Mouse (Mus musculus): ENCODE results near the gene Cfl2. TPM values are rescaled to one million over a fixed set of nuclear protein-coding genes. Genes with fewer than 3 reads are reported as not detected.
A peak's percentile ranks its signal among the peaks of the same experiment; 100 is the strongest.
"Not testable (repeated sequence)": the region's sequence is repeated elsewhere in the genome, so short reads cannot be mapped to it uniquely, and the experiment has no call there.

The Cfl2 gene
- total RNA-seq (2014; fragmentation: Nextera tagmentation) (29.8 and 41.6 TPM in 2 replicates), total RNA-seq (2017) (22.7 and 31.5 TPM in 2 replicates)

GRCm38 (mm10) chr12:54862606-54863535 lies at the start of gene Cfl2:
Cfl2 (minus strand) TSS chr12:54862877.
- ATAC-seq (replicated peaks; ENCODE audit: low FRiP score, low TSS enrichment, poor library complexity, severe bottlenecking), result peak; percentile 91

- no peak for ATAC-seq (replicated peaks; ENCODE audit: low FRiP score, low TSS enrichment, poor library complexity, severe bottlenecking)
These were observed 47.7 kb upstream of the Cfl2 start for GRCm38 (mm10) chr12:54910387-54910786.

- ATAC-seq (replicated peaks; ENCODE audit: low FRiP score, low TSS enrichment, poor library complexity, severe bottlenecking), result not testable (repeated sequence)
These were observed 29.9 kb upstream of the Cfl2 start for GRCm38 (mm10) chr12:54892559-54892958.

GRCm38 (mm10) chr12:54890426-54890825 lies 27.7 kb upstream of the Cfl2 start:
- ATAC-seq (replicated peaks; ENCODE audit: low FRiP score, low TSS enrichment, poor library complexity, severe bottlenecking), result no peak

DNA sequence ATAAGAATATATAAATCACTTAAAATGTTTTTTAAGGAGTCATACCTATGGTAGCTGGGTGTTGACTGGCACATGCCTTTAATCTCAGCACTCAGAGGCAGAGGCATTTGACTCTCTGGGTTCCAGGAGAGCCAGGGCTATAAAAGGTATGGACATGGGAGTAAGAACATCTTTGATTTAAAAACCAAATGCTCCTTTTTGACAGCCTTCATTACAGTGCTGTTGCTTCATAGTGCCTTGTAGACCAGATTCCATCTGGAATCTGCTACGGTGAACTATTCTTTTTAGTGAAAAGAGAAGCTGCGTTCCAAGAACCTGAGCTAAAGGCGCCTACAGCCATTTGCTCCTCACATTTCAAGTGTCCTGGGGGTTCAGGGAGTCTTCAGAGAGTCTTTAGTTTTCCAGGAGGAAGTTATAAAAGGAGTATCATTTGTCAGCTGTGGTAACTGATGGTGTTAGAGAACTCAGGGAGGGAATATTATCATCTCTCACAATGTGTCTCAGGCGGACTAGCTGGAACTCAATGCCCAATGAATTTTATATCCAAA lies 25.0 kb upstream of the Cfl2 start:
- ATAC-seq (replicated peaks; ENCODE audit: low FRiP score, low TSS enrichment, poor library complexity, severe bottlenecking), result no peak

DNA sequence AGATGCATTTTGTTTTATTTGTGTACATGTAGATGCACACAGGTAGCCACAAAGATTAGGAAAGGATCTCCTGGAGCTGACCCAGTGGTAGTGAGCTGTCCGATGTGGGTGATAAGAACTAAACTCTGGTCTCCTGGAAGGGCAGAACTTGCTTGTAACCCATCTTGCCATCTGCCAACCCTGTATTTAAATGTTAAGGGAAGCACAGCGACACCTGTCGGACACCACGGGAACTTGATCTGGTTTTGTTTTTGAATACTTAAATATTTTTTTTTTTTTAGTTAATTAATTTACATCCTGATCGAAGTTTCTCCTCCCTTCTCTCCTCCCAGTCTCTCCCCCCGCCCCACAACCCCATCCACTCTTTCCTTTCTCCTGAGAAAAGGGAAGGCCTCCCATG lies 17.0 kb upstream of the Cfl2 start:
- ATAC-seq (replicated peaks; ENCODE audit: low FRiP score, low TSS enrichment, poor library complexity, severe bottlenecking), result peak; percentile 44; the same call in 1 of the 2 replicates

DNA sequence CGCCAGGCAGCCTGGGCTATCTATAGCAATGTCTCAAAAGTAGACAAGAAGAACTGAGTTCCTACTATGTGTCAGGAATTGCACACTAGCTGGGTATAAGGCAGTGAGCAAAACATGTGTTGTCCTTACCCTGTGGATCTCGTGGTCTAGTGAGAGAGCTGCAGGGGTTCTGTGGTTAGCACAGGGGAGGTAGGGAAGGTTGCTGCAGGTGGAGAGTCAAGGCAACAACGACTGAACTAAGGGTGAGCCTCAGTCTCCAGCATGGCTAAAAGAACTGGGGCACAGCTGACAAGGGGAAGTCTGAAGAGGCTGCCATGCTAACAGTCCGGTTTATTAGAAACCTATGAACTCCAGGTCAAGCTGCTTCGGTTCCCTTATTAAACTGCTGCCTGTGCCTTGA lies 16.5 kb upstream of the Cfl2 start:
- ATAC-seq (replicated peaks; ENCODE audit: low FRiP score, low TSS enrichment, poor library complexity, severe bottlenecking), result peak; percentile 30; the same call in 1 of the 2 replicates

DNA sequence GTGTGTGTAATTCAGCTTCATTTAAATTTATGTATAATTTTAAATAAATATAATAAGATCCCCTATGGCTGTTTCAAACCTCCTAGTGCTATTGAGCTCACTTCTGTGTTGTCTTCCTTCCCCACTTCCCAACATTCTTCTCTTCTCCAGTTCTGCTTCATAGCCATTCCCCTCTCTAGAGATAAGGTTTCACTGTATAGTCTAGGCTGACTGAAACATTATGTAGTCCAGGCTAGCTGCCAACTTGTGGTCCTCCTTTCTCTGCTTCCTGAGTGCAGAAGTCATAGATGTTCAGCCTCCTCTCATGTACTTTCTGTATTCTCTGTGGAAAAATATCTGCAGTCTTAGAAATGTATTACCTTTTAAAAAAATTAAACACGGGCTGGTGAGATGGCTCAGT lies 15.2 kb upstream of the Cfl2 start:
- no peak for ATAC-seq (replicated peaks; ENCODE audit: low FRiP score, low TSS enrichment, poor library complexity, severe bottlenecking)

GRCm38 (mm10) chr12:54876879-54877278 lies 14.2 kb upstream of the Cfl2 start:
- no peak for ATAC-seq (replicated peaks; ENCODE audit: low FRiP score, low TSS enrichment, poor library complexity, severe bottlenecking)

DNA sequence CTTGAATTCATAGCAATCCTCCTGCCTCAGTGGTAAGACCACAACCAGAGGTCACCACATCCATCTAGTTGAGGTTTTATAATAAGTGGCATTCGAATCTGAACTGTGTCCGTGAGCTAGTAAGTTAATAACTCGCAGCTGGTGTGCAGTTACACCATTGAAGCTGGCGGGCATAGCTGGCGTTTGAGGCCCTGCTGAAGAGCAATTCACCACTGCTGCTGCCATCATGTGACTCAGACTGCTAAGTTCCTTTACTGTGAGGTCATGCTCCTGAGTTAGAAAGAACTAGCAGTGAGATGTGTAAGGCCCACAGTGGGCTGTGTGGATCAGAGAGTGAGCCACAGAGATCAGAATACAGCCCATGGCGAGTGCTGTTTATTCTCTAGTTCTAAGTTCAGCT lies 12.0 kb upstream of the Cfl2 start:
- ATAC-seq (replicated peaks; ENCODE audit: low FRiP score, low TSS enrichment, poor library complexity, severe bottlenecking), result no peak

- peak; percentile 41 for ATAC-seq (replicated peaks; ENCODE audit: low FRiP score, low TSS enrichment, poor library complexity, severe bottlenecking)
These were observed 579 bp downstream of the Cfl2 start for GRCm38 (mm10) chr12:54861991-54862605.

GRCm38 (mm10) chr12:54859531-54859930 lies 3.1 kb downstream of the Cfl2 start:
- no peak for ATAC-seq (replicated peaks; ENCODE audit: low FRiP score, low TSS enrichment, poor library complexity, severe bottlenecking)

GRCm38 (mm10) chr12:54850551-54850950 lies 12.1 kb downstream of the Cfl2 start:
- no peak for ATAC-seq (replicated peaks; ENCODE audit: low FRiP score, low TSS enrichment, poor library complexity, severe bottlenecking)

DNA sequence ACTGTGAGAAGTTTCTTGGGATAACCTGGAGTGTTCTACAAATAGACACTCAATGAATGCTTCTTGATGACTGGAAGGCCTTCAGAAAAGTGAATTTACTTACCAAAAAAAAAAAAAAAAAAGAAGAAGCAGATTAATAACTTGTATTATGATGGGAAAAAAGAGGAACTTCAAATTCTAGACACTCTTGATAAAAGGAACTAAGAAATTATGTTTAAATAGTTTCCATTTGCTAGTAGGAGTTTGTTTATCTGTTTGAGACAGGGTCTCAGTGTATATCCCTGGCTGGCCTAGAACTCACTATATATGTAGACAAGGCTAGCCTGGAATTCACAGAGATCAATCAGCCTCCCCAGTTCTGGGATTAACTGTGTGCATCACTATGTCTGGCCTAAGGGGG lies 18.3 kb downstream of the Cfl2 start:
- no peak for ATAC-seq (replicated peaks; ENCODE audit: low FRiP score, low TSS enrichment, poor library complexity, severe bottlenecking)

- ATAC-seq (replicated peaks; ENCODE audit: low FRiP score, low TSS enrichment, poor library complexity, severe bottlenecking), result no peak
These were observed 21.1 kb downstream of the Cfl2 start for GRCm38 (mm10) chr12:54841576-54841975.

- ATAC-seq (replicated peaks; ENCODE audit: low FRiP score, low TSS enrichment, poor library complexity, severe bottlenecking), result no peak
These were observed 22.9 kb downstream of the Cfl2 start for GRCm38 (mm10) chr12:54839815-54840214.

DNA sequence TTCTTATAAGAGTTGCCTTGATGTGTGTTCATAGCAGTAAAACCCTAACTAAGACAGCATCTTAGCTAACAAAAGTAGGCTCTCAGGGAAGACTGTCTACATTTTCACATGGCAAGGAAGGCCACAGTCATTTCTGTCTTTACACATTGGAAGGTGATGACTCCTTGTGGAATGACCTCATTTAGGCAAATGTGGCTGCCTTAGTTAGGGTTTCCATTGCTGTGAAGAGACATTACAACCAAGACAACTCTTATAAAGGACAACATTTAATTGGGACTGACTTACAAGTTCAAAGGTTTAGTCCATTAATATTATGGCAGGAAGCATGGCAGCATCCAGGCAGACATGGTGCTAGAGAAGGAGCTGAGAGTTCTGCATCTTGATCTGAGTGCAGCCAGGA lies 23.7 kb downstream of the Cfl2 start:
- ATAC-seq (replicated peaks; ENCODE audit: low FRiP score, low TSS enrichment, poor library complexity, severe bottlenecking), result no peak

DNA sequence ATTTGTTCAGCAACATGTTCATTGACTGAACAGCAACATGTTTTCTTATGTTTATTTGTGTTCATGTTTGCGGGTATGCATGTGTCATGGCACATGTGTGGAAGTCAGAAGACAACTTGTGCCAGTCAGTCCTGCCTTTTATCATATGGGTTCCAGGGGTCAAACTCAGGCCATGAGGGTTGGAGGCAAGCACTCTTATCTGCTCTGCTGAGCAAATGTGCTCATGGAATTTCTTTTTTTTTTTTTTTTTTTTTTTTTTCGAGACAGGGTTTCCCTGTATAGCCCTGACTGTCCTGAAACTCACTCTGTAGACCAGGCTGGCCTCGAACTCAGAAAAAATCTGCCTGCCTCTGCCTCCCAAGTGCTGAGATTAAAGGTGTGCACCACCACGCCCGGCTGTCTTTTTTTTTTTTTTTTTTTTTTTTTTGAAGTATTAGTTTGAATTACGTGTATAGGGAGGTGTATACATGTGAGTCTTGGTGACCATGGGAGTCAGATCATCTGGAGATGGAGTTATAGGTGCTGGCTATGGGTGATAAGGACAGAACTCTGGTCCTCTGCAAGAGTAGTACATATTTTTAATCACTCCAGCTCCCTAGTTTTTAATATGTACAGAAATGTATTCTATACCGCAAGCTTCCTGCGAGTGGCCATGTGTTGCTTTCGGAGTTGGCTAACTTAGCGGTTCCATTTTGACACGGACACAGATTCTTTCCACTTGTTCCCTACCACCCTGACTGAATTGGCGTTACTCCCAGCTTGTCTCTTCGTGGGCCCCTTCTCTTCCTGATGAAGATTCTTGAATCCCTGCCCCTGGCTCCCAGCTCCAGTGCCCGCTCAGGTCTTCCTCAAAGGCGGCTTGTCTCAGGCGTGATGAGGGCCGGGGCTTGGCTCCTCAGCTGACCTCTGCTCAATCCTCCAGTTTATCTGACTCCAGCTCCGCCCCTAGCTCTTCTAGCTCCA lies 26.8 kb downstream of the Cfl2 start:
- no peak for ATAC-seq (replicated peaks; ENCODE audit: low FRiP score, low TSS enrichment, poor library complexity, severe bottlenecking)

DNA sequence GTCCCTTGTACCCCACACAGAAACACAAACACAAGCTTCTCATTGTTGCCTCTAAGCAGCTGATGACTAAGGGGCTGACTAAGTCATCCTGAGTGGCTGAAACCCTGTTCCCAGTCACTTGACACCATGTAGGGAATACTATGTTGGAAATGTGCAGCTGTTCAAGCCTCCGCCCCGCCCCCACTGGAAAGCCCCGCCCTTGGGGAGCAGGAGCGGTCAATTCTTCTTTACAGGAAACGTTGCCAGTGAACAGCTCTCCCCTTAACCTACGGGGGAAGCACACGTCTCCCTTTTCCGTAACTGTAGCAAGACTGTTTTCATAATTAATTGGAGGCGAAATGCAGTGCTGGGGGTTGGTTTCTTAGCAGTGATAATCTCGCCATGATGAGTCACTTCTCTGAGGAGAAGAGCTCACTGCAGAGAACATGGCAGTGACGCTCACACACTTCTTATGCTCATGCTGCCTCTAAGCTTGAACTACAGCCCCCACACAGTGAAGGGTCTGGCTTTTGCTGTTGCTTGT lies 27.7 kb downstream of the Cfl2 start:
- peak; percentile 60; the same call in 1 of the 2 replicates for ATAC-seq (replicated peaks; ENCODE audit: low FRiP score, low TSS enrichment, poor library complexity, severe bottlenecking)

All from megakaryocyte-erythroid progenitor cell, adult 5-6 weeks (primary cell).